Mouse (Mus musculus) forebrain, embryonic 12.5 days (tissue): Measurements from ENCODE around the gene Stk4. TPM values are rescaled to one million over a fixed set of nuclear protein-coding genes. Genes with fewer than 3 reads are reported as not detected.

Source experiments
- ATAC-seq: fragments of 200-750 bp; cut with Nextera tagmentation; 2 replicates; pipeline ENCODE4 v1.8.0; 2017; ENCODE audit warnings: moderate TSS enrichment; ENCODE audit not compliant: low FRiP score
- H3K27ac ChIP-seq: fragments of 300-500 bp; sonication (generic); 2 replicates; pipeline ENCODE4 v1.5.1; 2016; ENCODE audit warnings: mild to moderate bottlenecking
- H3K27me3 ChIP-seq: fragments of 300-500 bp; sonication (generic); 2 replicates; pipeline ENCODE4 v1.6.1; 2016; ENCODE audit warnings: mild to moderate bottlenecking
- H3K36me3 ChIP-seq: fragments of 300-500 bp; sonication (generic); replicated peaks from 2 replicates; pipeline ENCODE4 v1.6.1; 2016; ENCODE audit warnings: mild to moderate bottlenecking
- H3K4me1 ChIP-seq: fragments of 300-500 bp; sonication (generic); 2 replicates; pipeline ENCODE4 v1.6.1; 2016
- H3K4me2 ChIP-seq: fragments of 300-500 bp; sonication (generic); 2 replicates; pipeline ENCODE4 v1.6.1; 2016; ENCODE audit warnings: mild to moderate bottlenecking, moderate library complexity
- H3K4me3 ChIP-seq: fragments of 300-500 bp; sonication (generic); replicated peaks from 2 replicates; pipeline ENCODE4 v1.5.1; 2016; ENCODE audit warnings: mild to moderate bottlenecking
- H3K9ac ChIP-seq: fragments of 300-500 bp; sonication (generic); 2 replicates; pipeline ENCODE4 v1.6.1; 2016; ENCODE audit warnings: mild to moderate bottlenecking
- H3K9me3 ChIP-seq: fragments of 300-500 bp; sonication (generic); 2 replicates; pipeline ENCODE4 v1.6.1; 2016
- WGBS: fragments of 180-500 bp; shearing (Covaris S2); methylation state at CpG from one replicate; pipeline ENCODE4 v1.1.7; 2016; 5-methylcytosine and 5-hydroxymethylcytosine counted together
- polyA plus RNA-seq: library from polyadenylated mRNA; unstranded; fragments of >200 nt; fragmentation: Nextera tagmentation; extraction: Ambion mirVana; gene quantifications from 2 replicates; pipeline ENCODE4 v1.2.1, GENCODE M21; 2016

Gene Stk4
- polyA plus RNA-seq, 1 experiment from 2014 or later, result 37.3 TPM

- Histone ChIP-seq H3K36me3 (no peaks in the 10 kb centered on the region), H3K9me3 (no peaks in the 10 kb centered on the region), H3K4me2 (no peak overlapping the region), H3K9ac (no peak overlapping the region), H3K27ac (no peak overlapping the region), H3K4me3 (no peak overlapping the region), H3K27me3 (0 out of 2 replicates have a peak, but pooled peaks cover 2% of the 10 kb centered on the region), H3K4me1 (peaks cover 4% of the 10 kb centered on the region; the same call in 1 of the 2 replicates)
- ATAC-seq, result no peak
- 70% methylated on average over 9 of the region's 9 CpGs for WGBS
These were observed 113.2 kb downstream of the Stk4 start for GRCm38 (mm10) chr2:164183340-164183739.

GRCm38 (mm10) chr2:164184145-164184719 is 114.1 kb downstream of the Stk4 start:
- H3K4me2 ChIP-seq, result no peak overlapping the region
- no peak for ATAC-seq
- H3K4me1 ChIP-seq, result peaks cover 4% of the 10 kb centered on the region; the same call in 1 of the 2 replicates
- H3K27ac ChIP-seq, result no peak overlapping the region
- no peak overlapping the region for H3K4me3 ChIP-seq
- 46% methylated on average over 9 of the region's 9 CpGs for WGBS
- no peaks in the 10 kb centered on the region for H3K36me3 ChIP-seq
- no peak overlapping the region for H3K9ac ChIP-seq
- H3K27me3 ChIP-seq, result 0 out of 2 replicates have a peak, but pooled peaks cover 2% of the 10 kb centered on the region
- H3K9me3 ChIP-seq, result no peaks in the 10 kb centered on the region

GRCm38 (mm10) chr2:164188722-164189121 is 118.6 kb downstream of the Stk4 start:
- no peak overlapping the region for H3K4me3 ChIP-seq
- 36% methylated on average over 5 of the region's 5 CpGs for whole genome bisulfite sequencing

GRCm38 (mm10) chr2:164190576-164190975 is 120.5 kb downstream of the Stk4 start, which contains the start of gene Wfdc12:
Gene Wfdc12, minus strand, starts transcription at chr2:164190608.
- Histone ChIP-seq H3K36me3 (no peaks in the 10 kb centered on the region), H3K4me2 (no peak within 1 kb of the TSS), H3K4me3 (no peak within 1 kb of the TSS), H3K27me3 (0 out of 2 replicates have a peak, but pooled peaks cover under 1% of the 10 kb centered on the region), H3K27ac (no peak within 1 kb of the TSS), H3K4me1 (no peaks in the 10 kb centered on the region), H3K9me3 (no peaks in the 10 kb centered on the region), H3K9ac (no peak within 1 kb of the TSS)
- WGBS, result 86% methylated on average over 6 of the region's 6 CpGs
- no peak for ATAC-seq

More at GRCm38 (mm10) chr2:164188722-164189121, 118.6 kb downstream of the Stk4 start:
- Histone ChIP-seq H3K4me1 (peaks cover 4% of the 10 kb centered on the region; the same call in 1 of the 2 replicates), H3K36me3 (no peaks in the 10 kb centered on the region), H3K9ac (no peak overlapping the region), H3K4me2 (no peak overlapping the region), H3K9me3 (no peaks in the 10 kb centered on the region), H3K27me3 (0 out of 2 replicates have a peak, but pooled peaks cover 2% of the 10 kb centered on the region), H3K27ac (no peak overlapping the region)
- no peak for ATAC-seq

- H3K27me3 ChIP-seq, result no peaks in the 10 kb centered on the region
- no peaks in the 10 kb centered on the region for H3K36me3 ChIP-seq
- no peaks in the 10 kb centered on the region for H3K9me3 ChIP-seq
- ATAC-seq, result no peak
- H3K27ac ChIP-seq, result no peak overlapping the region
- H3K4me3 ChIP-seq, result no peak overlapping the region
- H3K9ac ChIP-seq, result no peak overlapping the region
- no peaks in the 10 kb centered on the region for H3K4me1 ChIP-seq
- H3K4me2 ChIP-seq, result no peak overlapping the region
These were observed 122.2 kb downstream of the Stk4 start for GRCm38 (mm10) chr2:164192279-164192678.

GRCm38 (mm10) chr2:164194959-164195630 is 125.0 kb downstream of the Stk4 start:
- no peaks in the 10 kb centered on the region for H3K36me3 ChIP-seq
- H3K4me1 ChIP-seq, result no peaks in the 10 kb centered on the region
- 85% methylated on average over 5 of the region's 5 CpGs for WGBS

GRCm38 (mm10) chr2:164195971-164196699 is 126.0 kb downstream of the Stk4 start:
- no peak for ATAC-seq
- Histone ChIP-seq H3K4me3 (no peak overlapping the region), H3K4me2 (no peak overlapping the region), H3K27me3 (no peaks in the 10 kb centered on the region), H3K27ac (no peak overlapping the region), H3K36me3 (no peaks in the 10 kb centered on the region), H3K9me3 (no peaks in the 10 kb centered on the region), H3K4me1 (no peaks in the 10 kb centered on the region), H3K9ac (no peak overlapping the region)
- WGBS, result 87% methylated on average over 5 of the region's 5 CpGs

More at GRCm38 (mm10) chr2:164194959-164195630, 125.0 kb downstream of the Stk4 start:
- Histone ChIP-seq H3K9ac (no peak overlapping the region), H3K27ac (no peak overlapping the region), H3K4me3 (no peak overlapping the region), H3K9me3 (no peaks in the 10 kb centered on the region), H3K27me3 (no peaks in the 10 kb centered on the region), H3K4me2 (no peak overlapping the region)
- no peak for ATAC-seq

GRCm38 (mm10) chr2:164196700-164196990 is 126.5 kb downstream of the Stk4 start:
- ATAC-seq, result no peak
- Histone ChIP-seq H3K27me3 (no peaks in the 10 kb centered on the region), H3K36me3 (no peaks in the 10 kb centered on the region), H3K27ac (no peak overlapping the region), H3K4me3 (no peak overlapping the region), H3K4me2 (no peak overlapping the region), H3K9ac (no peak overlapping the region), H3K4me1 (no peaks in the 10 kb centered on the region), H3K9me3 (no peaks in the 10 kb centered on the region)
- WGBS, result 85% methylated on average over 5 of the region's 5 CpGs

GRCm38 (mm10) chr2:164199626-164200327 is 129.7 kb downstream of the Stk4 start, which contains the start of gene Wfdc15a:
Gene Wfdc15a, minus strand, starts transcription at chr2:164200130.
- Histone ChIP-seq H3K9me3 (no peaks in the 10 kb centered on the region), H3K27me3 (no peaks in the 10 kb centered on the region), H3K27ac (no peak within 1 kb of the TSS), H3K9ac (no peak within 1 kb of the TSS), H3K4me3 (no peak within 1 kb of the TSS), H3K36me3 (no peaks in the 10 kb centered on the region), H3K4me1 (no peaks in the 10 kb centered on the region), H3K4me2 (no peak within 1 kb of the TSS)
- 83% methylated on average over 20 of the region's 20 CpGs for WGBS
- no peak for ATAC-seq

Other genes with a start within 250 kb of the Stk4 start
- gene Ccn5, start 249.5 kb upstream of the Stk4 start, polyA plus RNA-seq, result 0.15 and 0.28 TPM in 2 replicates
- gene Kcnk15, start 216.7 kb upstream of the Stk4 start, polyA plus RNA-seq, result not detected in 2 replicates
- 3.5 and 4.2 TPM in 2 replicates for gene Rims4, start 151.6 kb upstream of the Stk4 start, polyA plus RNA-seq
- 339 and 340 TPM in 2 replicates for gene Ywhab, start 75.4 kb upstream of the Stk4 start, polyA plus RNA-seq
- gene Pabpc1l, start 44.9 kb upstream of the Stk4 start, polyA plus RNA-seq, result 1.2 and 1.8 TPM in 2 replicates
- 50.2 TPM in 2 replicates for gene Tomm34, start 847 bp downstream of the Stk4 start, polyA plus RNA-seq
- 0.12 and 0.18 TPM in 2 replicates for gene Kcns1, start 100.8 kb downstream of the Stk4 start, polyA plus RNA-seq
- not detected in 2 replicates for gene Wfdc5, start 112.4 kb downstream of the Stk4 start, polyA plus RNA-seq
- gene Wfdc12, start 120.3 kb downstream of the Stk4 start, polyA plus RNA-seq, result not detected in 2 replicates
- gene Wfdc15a, start 129.8 kb downstream of the Stk4 start, polyA plus RNA-seq, result not detected in 2 replicates
- gene Wfdc15b, start 151.3 kb downstream of the Stk4 start, polyA plus RNA-seq, result not detected in 2 replicates
- gene Svs2, start 168.1 kb downstream of the Stk4 start, polyA plus RNA-seq, result not detected in 2 replicates
- not detected in 2 replicates for gene Svs3b, start 186.3 kb downstream of the Stk4 start, polyA plus RNA-seq
- not detected in 2 replicates for gene Svs4, start 208.1 kb downstream of the Stk4 start, polyA plus RNA-seq
- not detected in 2 replicates for gene Svs3a, start 218.9 kb downstream of the Stk4 start, polyA plus RNA-seq
- not detected in 2 replicates for gene Svs6, start 246.4 kb downstream of the Stk4 start, polyA plus RNA-seq